Mouse (Mus musculus) lung, adult 2 months (tissue): ENCODE results near the gene Dlgap1.

ENCODE experiments used
- CTCF ChIP-seq: fragments of 200-500 bp; IDR thresholded peaks from 2 replicates; pipeline ENCODE4 v1.5.1; 2011; ENCODE audit warnings: mild to moderate bottlenecking, low read length, control low read depth; ENCODE audit not compliant: insufficient read depth
- POLR2A ChIP-seq: fragments of 200-500 bp; IDR thresholded peaks from 2 replicates; pipeline ENCODE4 v1.6.1; 2011; ENCODE audit warnings: low read depth, mild to moderate bottlenecking, control low read depth, low read length, borderline replicate concordance; ENCODE audit errors: extremely low read depth

- TF ChIP-seq CTCF (no peak), POLR2A (no peak)
Observed at GRCm38 (mm10) chr17:70462771-70463491, 494.1 kb downstream of the Dlgap1 start.
